Mouse (Mus musculus): Measurements from ENCODE around the gene Ppp2r2c. TPM values are rescaled to one million over a fixed set of nuclear protein-coding genes. Genes with fewer than 3 reads are reported as not detected.

Ppp2r2c gene
- total and polyA plus RNA-seq, 3 experiments: 0.06 to 0.96 (median 0.78) TPM

DNA sequence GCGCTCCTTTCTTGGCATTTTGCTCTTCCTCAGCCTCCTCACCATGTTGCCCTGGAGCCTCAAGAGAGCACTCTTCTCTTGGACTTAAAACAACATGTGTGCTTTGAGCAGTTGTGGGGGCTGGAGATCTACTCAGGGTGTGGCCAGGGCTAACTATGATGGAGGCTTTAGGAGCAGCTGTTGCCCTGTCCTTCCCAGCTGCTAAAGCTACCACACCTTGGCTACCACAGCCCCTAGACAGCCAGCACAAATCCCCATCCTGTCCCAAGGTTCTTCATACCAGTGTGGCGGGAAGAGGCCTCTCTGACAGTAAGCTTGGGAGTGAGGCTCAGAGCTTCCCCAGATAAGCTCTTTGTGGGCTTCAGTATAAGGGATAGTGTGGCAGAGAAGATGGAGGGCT lies 77.4 kb downstream of the Ppp2r2c start:
- Histone ChIP-seq H3K9ac (ENCODE audit: low read depth, low read length) (no peak overlapping the region), H3K27ac (no peak overlapping the region), H3K4me3 (no peak overlapping the region), H3K4me1 (ENCODE audit: control insufficient read depth, insufficient read depth, low read length) (no peaks in the 10 kb centered on the region), H3K36me3 (ENCODE audit: control insufficient read depth, insufficient read depth, low read length) (no peaks in the 10 kb centered on the region), H3K27me3 (ENCODE audit: control insufficient read depth, insufficient read depth, low read length) (no peaks in the 10 kb centered on the region), H3K79me2 (replicated peaks; ENCODE audit: control insufficient read depth, insufficient read depth, low read length) (no peaks in the 10 kb centered on the region)
- no peak for DNase-seq
- intact Hi-C loops (cut with DNase I): no loop called here
- TF ChIP-seq EP300 (IDR thresholded peaks at IDR 0.05; ENCODE audit: insufficient read depth, low read depth, low read length) (no peak), CTCF (IDR thresholded peaks at IDR 0.05) (no peak), POLR2A (IDR thresholded peaks at IDR 0.05; ENCODE audit: insufficient read depth, low read depth, low read length) (no peak)
- 66% methylated on average over 2 of the region's 2 CpGs for WGBS

DNA sequence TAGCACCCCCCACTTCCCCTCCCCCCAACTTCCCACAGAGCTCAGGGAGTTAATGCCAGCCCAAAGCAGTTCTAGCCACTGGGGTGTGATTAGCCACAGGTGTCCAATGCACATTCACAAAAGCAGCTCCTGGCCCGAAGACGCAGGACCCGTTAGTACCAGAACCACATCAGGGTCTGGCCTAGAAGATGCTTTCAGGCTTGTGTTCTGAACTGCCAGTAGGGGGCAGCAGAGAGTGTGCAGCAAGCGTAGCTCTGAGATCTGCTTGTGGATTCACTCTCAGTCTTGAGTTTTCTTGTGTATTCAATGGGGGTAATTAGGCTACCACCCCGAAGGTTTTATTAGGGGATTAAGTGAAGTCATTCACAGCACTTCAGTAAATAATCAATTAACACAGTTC lies 78.1 kb downstream of the Ppp2r2c start:
- H3K27me3 ChIP-seq (ENCODE audit: control insufficient read depth, insufficient read depth, low read length): no peaks in the 10 kb centered on the region
- WGBS: 19% methylated on average over 5 of the region's 5 CpGs
- peak; percentile 27 to 47 for DNase-seq
- TF ChIP-seq CTCF (IDR thresholded peaks at IDR 0.05) (peak; percentile 95), POLR2A (IDR thresholded peaks at IDR 0.05; ENCODE audit: insufficient read depth, low read depth, low read length) (no peak), EP300 (IDR thresholded peaks at IDR 0.05; ENCODE audit: insufficient read depth, low read depth, low read length) (no peak)
- H3K4me1 ChIP-seq (ENCODE audit: control insufficient read depth, insufficient read depth, low read length): no peaks in the 10 kb centered on the region
- no peak overlapping the region for H3K9ac ChIP-seq (ENCODE audit: low read depth, low read length)
- intact Hi-C loops (cut with DNase I): no loop called here
- H3K27ac ChIP-seq: no peak overlapping the region
- H3K79me2 ChIP-seq (replicated peaks; ENCODE audit: control insufficient read depth, insufficient read depth, low read length): no peaks in the 10 kb centered on the region
- no peaks in the 10 kb centered on the region for H3K36me3 ChIP-seq (ENCODE audit: control insufficient read depth, insufficient read depth, low read length)
- no peak overlapping the region for H3K4me3 ChIP-seq

DNA sequence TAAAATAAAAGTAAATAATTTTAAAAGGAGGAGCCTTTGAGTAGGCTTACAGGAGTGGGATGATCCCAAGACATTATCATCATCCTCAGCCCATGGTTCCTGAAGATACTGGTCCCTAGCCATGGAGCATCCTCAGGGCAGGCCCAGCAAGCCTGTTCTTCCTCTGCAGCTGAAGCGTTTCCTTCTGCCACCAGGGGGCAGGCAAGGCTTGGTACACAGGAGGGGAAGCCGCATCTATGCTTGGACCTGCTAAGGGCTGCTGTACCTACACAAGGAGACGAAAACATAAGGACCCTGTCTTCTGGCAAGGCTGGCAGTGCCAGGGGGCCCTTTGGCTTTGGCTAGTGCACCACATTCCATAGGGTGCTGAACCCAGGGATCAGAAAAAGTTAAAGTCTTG lies 80.5 kb downstream of the Ppp2r2c start:
- intact Hi-C loops (cut with DNase I): loop anchor here (1.0 to 2.0 kb wide), 2 partner anchors 53 to 160 kb away; no protein-coding TSS in a partner anchor
- Histone ChIP-seq H3K4me1 (ENCODE audit: control insufficient read depth, insufficient read depth, low read length) (no peaks in the 10 kb centered on the region), H3K79me2 (replicated peaks; ENCODE audit: control insufficient read depth, insufficient read depth, low read length) (no peaks in the 10 kb centered on the region), H3K27me3 (ENCODE audit: control insufficient read depth, insufficient read depth, low read length) (no peaks in the 10 kb centered on the region), H3K4me3 (no peak overlapping the region), H3K27ac (no peak overlapping the region), H3K9ac (ENCODE audit: low read depth, low read length) (no peak overlapping the region), H3K36me3 (ENCODE audit: control insufficient read depth, insufficient read depth, low read length) (no peaks in the 10 kb centered on the region)
- WGBS: 8% methylated on average over 3 of the region's 3 CpGs
- DNase-seq: peak; percentile 61 to 78
- no peak for TF ChIP-seq POLR2A (IDR thresholded peaks at IDR 0.05; ENCODE audit: insufficient read depth, low read depth, low read length)
- peak; percentile 92 for TF ChIP-seq CTCF (IDR thresholded peaks at IDR 0.05)
- TF ChIP-seq EP300 (IDR thresholded peaks at IDR 0.05; ENCODE audit: insufficient read depth, low read depth, low read length): 0 out of 2 replicates have a peak, but pooled peaks have one; percentile 47

DNA sequence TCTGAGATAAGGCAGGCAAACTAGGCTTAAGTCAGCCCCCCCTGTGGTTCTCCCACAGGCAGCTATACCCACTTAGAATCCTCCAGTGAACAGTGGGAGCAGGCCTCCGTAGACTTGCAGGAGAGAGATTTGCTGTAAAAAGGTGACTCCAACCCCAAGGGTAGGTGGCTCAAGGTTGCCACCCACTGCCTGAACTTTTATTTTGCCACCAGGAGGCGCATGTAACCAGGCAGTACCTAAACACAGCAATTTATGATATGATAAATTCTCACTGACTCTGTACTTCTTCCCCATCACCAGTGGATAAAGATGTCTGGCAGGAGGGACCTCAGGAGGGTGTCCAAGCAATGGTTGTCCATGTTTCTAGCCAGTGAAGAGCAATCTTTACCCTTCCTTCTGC lies 82.6 kb downstream of the Ppp2r2c start:
- TF ChIP-seq CTCF (IDR thresholded peaks at IDR 0.05) (peak; percentile 56), POLR2A (IDR thresholded peaks at IDR 0.05; ENCODE audit: insufficient read depth, low read depth, low read length) (no peak)
- intact Hi-C loops (cut with DNase I): no loop called here
- H3K79me2 ChIP-seq (replicated peaks; ENCODE audit: control insufficient read depth, insufficient read depth, low read length): no peaks in the 10 kb centered on the region
- no peak for DNase-seq
- WGBS: 43% methylated on average over 2 of the region's 2 CpGs
- H3K27ac ChIP-seq: no peak overlapping the region
- no peak overlapping the region for H3K9ac ChIP-seq (ENCODE audit: low read depth, low read length)
- H3K27me3 ChIP-seq (ENCODE audit: control insufficient read depth, insufficient read depth, low read length): no peaks in the 10 kb centered on the region
- H3K36me3 ChIP-seq (ENCODE audit: control insufficient read depth, insufficient read depth, low read length): no peaks in the 10 kb centered on the region
- H3K4me3 ChIP-seq: no peak overlapping the region
- H3K4me1 ChIP-seq (ENCODE audit: control insufficient read depth, insufficient read depth, low read length): no peaks in the 10 kb centered on the region

DNA sequence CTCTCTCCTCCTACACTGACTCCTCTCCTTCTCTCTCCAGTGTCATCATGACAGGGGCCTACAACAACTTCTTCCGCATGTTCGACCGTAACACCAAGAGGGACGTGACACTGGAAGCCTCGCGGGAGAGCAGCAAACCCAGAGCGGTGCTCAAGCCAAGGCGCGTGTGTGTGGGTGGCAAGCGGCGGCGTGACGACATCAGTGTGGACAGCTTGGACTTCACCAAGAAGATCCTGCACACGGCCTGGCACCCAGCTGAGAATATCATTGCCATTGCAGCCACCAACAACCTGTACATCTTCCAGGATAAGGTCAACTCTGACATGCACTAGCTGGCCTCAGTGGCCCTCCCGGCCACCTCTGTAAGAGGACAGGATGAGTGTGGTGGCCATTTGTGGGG lies 84.0 kb downstream of the Ppp2r2c start:
- no peaks in the 10 kb centered on the region for H3K27me3 ChIP-seq (ENCODE audit: control insufficient read depth, insufficient read depth, low read length)
- H3K36me3 ChIP-seq (ENCODE audit: control insufficient read depth, insufficient read depth, low read length): no peaks in the 10 kb centered on the region
- no peak for TF ChIP-seq CTCF (IDR thresholded peaks at IDR 0.05)
- TF ChIP-seq POLR2A (IDR thresholded peaks at IDR 0.05; ENCODE audit: insufficient read depth, low read depth, low read length): no peak
- TF ChIP-seq EP300 (IDR thresholded peaks at IDR 0.05; ENCODE audit: insufficient read depth, low read depth, low read length): no peak
- H3K27ac ChIP-seq: no peak overlapping the region
- DNase-seq: no peak
- no peak overlapping the region for H3K9ac ChIP-seq (ENCODE audit: low read depth, low read length)
- intact Hi-C loops (cut with DNase I): no loop called here
- H3K4me3 ChIP-seq: no peak overlapping the region
- H3K79me2 ChIP-seq (replicated peaks; ENCODE audit: control insufficient read depth, insufficient read depth, low read length): no peaks in the 10 kb centered on the region
- no peaks in the 10 kb centered on the region for H3K4me1 ChIP-seq (ENCODE audit: control insufficient read depth, insufficient read depth, low read length)
- 87% methylated on average over 15 of the region's 15 CpGs for WGBS

DNA sequence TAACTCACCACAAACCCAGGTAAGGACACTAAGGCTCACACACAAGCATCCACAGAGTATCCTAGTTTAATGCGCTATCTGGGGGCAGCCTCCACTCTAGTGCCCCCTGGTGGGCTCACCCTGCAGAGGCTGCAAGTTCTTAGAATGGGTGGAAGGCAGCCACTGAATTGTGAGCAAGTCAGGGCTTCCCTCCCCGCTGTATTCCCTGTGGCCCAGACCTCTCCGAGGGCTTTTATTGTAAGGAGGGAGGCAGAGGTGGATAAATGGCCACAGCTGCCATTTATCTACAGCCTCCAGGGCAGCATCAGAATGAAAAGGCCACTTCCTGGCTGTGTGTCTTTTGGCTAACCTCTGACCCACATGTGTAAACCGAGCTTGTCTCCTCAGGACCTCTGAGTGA lies 87.1 kb downstream of the Ppp2r2c start:
- no peak overlapping the region for H3K27ac ChIP-seq
- H3K4me1 ChIP-seq (ENCODE audit: control insufficient read depth, insufficient read depth, low read length): no peaks in the 10 kb centered on the region
- intact Hi-C loops (cut with DNase I): no loop called here
- TF ChIP-seq EP300 (IDR thresholded peaks at IDR 0.05; ENCODE audit: insufficient read depth, low read depth, low read length): no peak
- peak; percentile 79 for TF ChIP-seq CTCF (IDR thresholded peaks at IDR 0.05)
- WGBS: 9% methylated on average over 4 of the region's 4 CpGs
- no peak overlapping the region for H3K9ac ChIP-seq (ENCODE audit: low read depth, low read length)
- H3K36me3 ChIP-seq (ENCODE audit: control insufficient read depth, insufficient read depth, low read length): no peaks in the 10 kb centered on the region
- H3K79me2 ChIP-seq (replicated peaks; ENCODE audit: control insufficient read depth, insufficient read depth, low read length): no peaks in the 10 kb centered on the region
- H3K27me3 ChIP-seq (ENCODE audit: control insufficient read depth, insufficient read depth, low read length): no peaks in the 10 kb centered on the region
- peak in 1 of 2 experiments; percentile 37 for DNase-seq
- H3K4me3 ChIP-seq: no peak overlapping the region
